8 mouse cellular contexts compared by ENCODE assay signal in the genomic region with DNA sequence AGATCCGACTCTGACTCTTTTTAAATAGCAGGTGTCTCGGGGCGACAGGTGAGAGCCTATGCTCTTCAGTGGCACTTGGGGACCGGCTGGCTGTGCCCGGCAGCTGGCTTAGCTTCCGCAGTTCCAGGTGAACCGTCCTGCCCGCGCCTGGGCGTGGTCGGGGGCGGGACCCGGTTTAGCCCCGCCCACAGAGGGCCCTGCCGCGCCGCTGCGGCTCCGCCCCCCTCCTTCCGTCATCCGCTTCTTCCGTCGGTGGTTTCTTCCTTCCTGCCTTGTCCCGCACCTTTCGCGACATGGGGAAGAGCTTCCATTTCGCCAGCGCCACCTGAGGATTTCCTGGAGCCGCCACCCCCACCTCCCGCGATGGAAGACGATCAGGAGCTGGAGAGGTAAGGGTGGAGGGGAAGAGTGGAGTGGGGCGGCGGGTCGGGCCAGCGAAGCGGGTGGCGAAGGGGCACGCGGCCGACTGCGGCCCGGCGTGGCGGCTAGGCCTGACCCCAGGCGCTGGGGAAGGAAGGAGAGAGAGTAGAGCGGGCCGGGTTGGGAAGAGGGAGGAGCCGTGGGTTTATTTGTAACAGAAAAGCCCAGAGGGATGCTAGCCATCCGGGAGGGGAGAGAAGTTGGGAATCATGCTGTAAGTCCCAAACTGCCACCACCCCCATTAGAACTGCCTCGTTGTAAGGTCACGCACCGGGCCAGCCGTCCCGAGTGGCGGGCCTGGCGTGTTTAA. TPM values are rescaled to one million over a fixed set of nuclear protein-coding genes. Genes with fewer than 3 reads are reported as not detected.
DNase-seq lines count a peak whose midpoint lies in the region; ATAC-seq and TF ChIP-seq lines count a peak whose summit lies in the region.

No protein-coding gene starts in this region.

- H3K27ac ChIP-seq in cortical plate, adult 2 months (ENCODE audit: insufficient read depth, low read length) = peak overlapping the region; percentile 11; the same call in 1 of the 2 replicates
- peak overlapping the region; percentile 86 for H3K27ac ChIP-seq in left cerebral cortex, adult 2 months
- H3K27ac ChIP-seq in macrophage = peak overlapping the region; percentile 33; the same call in 1 of the 2 replicates

- TF ChIP-seq CTCF in cortical plate, adult 2 months (IDR thresholded peaks at IDR 0.05; ENCODE audit: extremely low read depth, insufficient read depth, low read length) = no peak
- no peak for TF ChIP-seq CTCF in left cerebral cortex, adult 2 months (IDR thresholded peaks at IDR 0.05)

- no peaks in the 10 kb centered on the region for H3K36me3 ChIP-seq in macrophage (ENCODE audit: inconsistent target)

- TF ChIP-seq POLR2A in cortical plate, adult 2 months (IDR thresholded peaks at IDR 0.05; ENCODE audit: extremely low read depth, insufficient read depth, low read length) = peak; percentile 63; the same call in 1 of the 2 replicates

- H3K4me3 ChIP-seq in cortical plate, adult 2 months (ENCODE audit: insufficient read depth, low read length) = peak overlapping the region; percentile 91
- peak overlapping the region; percentile 93 for H3K4me3 ChIP-seq in left cerebral cortex, adult 2 months
- peak overlapping the region; percentile 80 for H3K4me3 ChIP-seq in macrophage (ENCODE audit: inconsistent target)

- H3K4me1 ChIP-seq in cortical plate, adult 2 months (ENCODE audit: control insufficient read depth, insufficient read depth, low read length) = peaks cover 3% of the 10 kb centered on the region; the same call in 1 of the 2 replicates

- H3K79me2 ChIP-seq in macrophage (ENCODE audit: inconsistent target) = peaks cover 85% of the 10 kb centered on the region

- WGBS in macrophage (ENCODE audit: missing documents) = 0% methylated on average over 41 of the region's 57 CpGs

- intact Hi-C loops in left cerebral cortex, adult 2 months (cut with DNase I) = loop anchor here (2.0 to 5.0 kb wide), 5 partner anchors 23 to 115 kb away; partner anchors contain the start of gene Mtif3

- peak; percentile 59 for ATAC-seq in activated CD4-positive, CD25-positive, alpha-beta regulatory T cell, adult 4 months

- DNase-seq in gastrocnemius, adult 8-10 months (ENCODE audit: low spot score in 2 of 2) = peak; percentile 84 to 89
- DNase-seq in hindlimb bud, embryonic 11.5 days (ENCODE audit: extremely low spot score, low read depth, low spot score) = peak; percentile 42
- DNase-seq in left cerebral cortex, adult 2 months (ENCODE audit: extremely low spot score in 1 of 2, low spot score in 2 of 2) = peak; percentile 91 to 92
- peak; percentile 77 for DNase-seq in retina, postnatal 7 days (ENCODE audit: low read depth, low spot score)
- DNase-seq in urinary bladder, adult 18-20 months (ENCODE audit: low spot score in 2 of 2) = peak; percentile 91 to 94

RNA-seq across cellular contexts. Expression of gene Polr1d, which starts 0.6 kb away (rescaled TPM):
- 100 to 1,000 TPM; 179 to 194 TPM for polyA plus RNA-seq in activated CD4-positive, CD25-positive, alpha-beta regulatory T cell, adult 4 months (2017; shearing (Covaris generic))
- 69.4 and 73.0 TPM in 2 replicates for polyA plus RNA-seq in cortical plate, adult 2 months (2012; rRNA removed)
- total RNA-seq in gastrocnemius, adult 8-10 months (2022) = 10 to 100 TPM; 81.9 to 91.0 (median 83.4) TPM
- 10 to 100 TPM; 66.8 to 67.0 TPM for total RNA-seq in left cerebral cortex, adult 2 months (2021)
- total RNA-seq in macrophage (2018; cell fraction: chromatin; rRNA removed) = 10 to 100 TPM; 15.7 to 53.8 (median 28.7) TPM
- total RNA-seq in macrophage (2018; cell fraction: cytosol; rRNA removed) = 100 to 1,000 TPM in 12 of 26 experiments, 10 to 100 TPM in 14; 81.7 to 126 (median 98.2) TPM
- total RNA-seq in macrophage (2018; cell fraction: nucleus; rRNA removed) = 10 to 100 TPM; 23.7 to 59.1 (median 37.0) TPM
- 71.8 to 132 TPM (median 100 TPM) in 3 replicates for polyA plus RNA-seq in macrophage (2018)

RNA-seq across cellular contexts. Expression of gene Lnx2, which starts 1.1 kb away (rescaled TPM):
- 10 to 100 TPM; 19.3 to 24.8 TPM for polyA plus RNA-seq in activated CD4-positive, CD25-positive, alpha-beta regulatory T cell, adult 4 months (2017; shearing (Covaris generic))
- 4.7 and 5.8 TPM in 2 replicates for polyA plus RNA-seq in cortical plate, adult 2 months (2012; rRNA removed)
- total RNA-seq in gastrocnemius, adult 8-10 months (2022) = 1 to 10 TPM; 1.8 to 2.0 (median 1.9) TPM
- 1 to 10 TPM; 5.8 to 6.3 TPM for total RNA-seq in left cerebral cortex, adult 2 months (2021)
- total RNA-seq in macrophage (2018; cell fraction: chromatin; rRNA removed) = 10 to 100 TPM in 3 of 26 experiments, 1 to 10 TPM in 23; 1.7 to 11.7 (median 6.3) TPM
- 10 to 100 TPM in 10 of 26 experiments, 1 to 10 TPM in 16; 3.6 to 14.5 (median 9.6) TPM for total RNA-seq in macrophage (2018; cell fraction: cytosol; rRNA removed)
- 10 to 100 TPM in 9 of 26 experiments, 1 to 10 TPM in 17; 3.6 to 12.9 (median 6.7) TPM for total RNA-seq in macrophage (2018; cell fraction: nucleus; rRNA removed)
- 7.4 to 9.6 TPM (median 8.7 TPM) in 3 replicates for polyA plus RNA-seq in macrophage (2018)

Comparison
In these comparisons a context has a peak if more than half of its experiments do, and no peak if none do; other contexts are left out.
1. Peak in every context shown above with its lines: DNase-seq, ATAC-seq, H3K4me3 ChIP-seq and H3K27ac ChIP-seq.
2. H3K27ac ChIP-seq: peak in every context shown above with its lines; median percentile 86 in left cerebral cortex, adult 2 months; 33 in macrophage; 11 in cortical plate, adult 2 months.
3. DNase-seq: peak in every context shown above with its lines; median percentile 92 in urinary bladder, adult 18-20 months; 92 in left cerebral cortex, adult 2 months; 86 in gastrocnemius, adult 8-10 months; 77 in retina, postnatal 7 days; 42 in hindlimb bud, embryonic 11.5 days.